Mouse (Mus musculus): ENCODE results near the gene Mtx1. TPM values are rescaled to one million over a fixed set of nuclear protein-coding genes. Genes with fewer than 3 reads are reported as not detected.
"Not testable (repeated sequence)": the region's sequence is repeated elsewhere in the genome, so short reads cannot be mapped to it uniquely, and the experiment has no call there.

The Mtx1 gene
- polyA plus RNA-seq, 1 experiment from 2014 or later: 127 TPM

GRCm38 (mm10) chr3:89161207-89161606 lies 65.7 kb downstream of the Mtx1 start:
- Histone ChIP-seq H3K4me1 (ENCODE audit: control insufficient read depth, insufficient read depth, low read length) (peaks cover 23% of the 10 kb centered on the region), H3K27me3 (ENCODE audit: control insufficient read depth, insufficient read depth, low read length) (peaks cover 12% of the 10 kb centered on the region)
- not testable (repeated sequence) for H3K36me3 ChIP-seq (ENCODE audit: control insufficient read depth, insufficient read depth); ATAC-seq (replicated peaks; ENCODE audit: extremely low read depth, insufficient read depth, low FRiP score); H3K9ac ChIP-seq (ENCODE audit: low read length); H3K4me2 ChIP-seq (ENCODE audit: low read depth, low read length); H3K27ac ChIP-seq (ENCODE audit: low read length); H3K9me3 ChIP-seq (replicated peaks; ENCODE audit: control insufficient read depth, low read length); H3K4me3 ChIP-seq (ENCODE audit: low read length)

- Histone ChIP-seq H3K9ac (ENCODE audit: low read length) (peak within 1 kb of the TSS; percentile 58), H3K36me3 (ENCODE audit: control insufficient read depth, insufficient read depth) (no peaks in the 10 kb centered on the region), H3K27me3 (ENCODE audit: control insufficient read depth, insufficient read depth, low read length) (peaks cover 12% of the 10 kb centered on the region), H3K4me3 (ENCODE audit: low read length) (peak within 1 kb of the TSS; percentile 66), H3K9me3 (replicated peaks; ENCODE audit: control insufficient read depth, low read length) (no peaks in the 10 kb centered on the region), H3K4me1 (ENCODE audit: control insufficient read depth, insufficient read depth, low read length) (peaks cover 13% of the 10 kb centered on the region), H3K4me2 (ENCODE audit: low read depth, low read length) (peak within 1 kb of the TSS; percentile 90), H3K27ac (ENCODE audit: low read length) (no peak within 1 kb of the TSS)
- under 1% methylated on average over 63 of the region's 66 CpGs for WGBS
- ATAC-seq (replicated peaks; ENCODE audit: extremely low read depth, insufficient read depth, low FRiP score): 0 out of 2 replicates have a peak, but pooled peaks have one; percentile 20
Measured at GRCm38 (mm10) chr3:89159616-89160344, 67.1 kb downstream of the Mtx1 start, which contains the start of gene Hcn3. TSS of gene Hcn3 (minus strand) at chr3:89160196.

- no peak overlapping the region for H3K9ac ChIP-seq (ENCODE audit: low read length)
- no peaks in the 10 kb centered on the region for H3K36me3 ChIP-seq (ENCODE audit: control insufficient read depth, insufficient read depth)
- 2% methylated on average over 13 of the region's 13 CpGs for WGBS
- H3K9me3 ChIP-seq (replicated peaks; ENCODE audit: control insufficient read depth, low read length): no peaks in the 10 kb centered on the region
- H3K4me1 ChIP-seq (ENCODE audit: control insufficient read depth, insufficient read depth, low read length): peaks cover 12% of the 10 kb centered on the region
- peaks cover 12% of the 10 kb centered on the region for H3K27me3 ChIP-seq (ENCODE audit: control insufficient read depth, insufficient read depth, low read length)
- peak overlapping the region; percentile 66 for H3K4me3 ChIP-seq (ENCODE audit: low read length)
- no peak overlapping the region for H3K27ac ChIP-seq (ENCODE audit: low read length)
- no peak for ATAC-seq (replicated peaks; ENCODE audit: extremely low read depth, insufficient read depth, low FRiP score)
- H3K4me2 ChIP-seq (ENCODE audit: low read depth, low read length): peak overlapping the region; percentile 90
Measured at GRCm38 (mm10) chr3:89159211-89159610, 67.7 kb downstream of the Mtx1 start.

MicroRNAs within 50 kb of the gene (microRNA counts, 519-probe panel; counts per million panel counts)
- microRNA mmu-miR-92b: 1,193 counts per million, percentile 6 among the panel's probes with 10 or more counts

Small RNA genes within 50 kb of the gene (microRNA-seq; reads per million reads assigned to microRNA genes)
- 327 reads per million, percentile 68 among the genes with 10 or more reads in this experiment for gene Mir92b

Other genes starting within 250 kb of the Mtx1 start
- gene Rusc1, start 133.8 kb downstream of the Mtx1 start, polyA plus RNA-seq (2015; fragmentation: Nextera tagmentation; extraction: Ambion mirVana): 8.1 and 10.2 TPM in 2 replicates
- gene Gm43738, start 126.0 kb downstream of the Mtx1 start, polyA plus RNA-seq (2015; fragmentation: Nextera tagmentation; extraction: Ambion mirVana): not detected in 2 replicates
- gene Fdps, start 125.1 kb downstream of the Mtx1 start, polyA plus RNA-seq (2015; fragmentation: Nextera tagmentation; extraction: Ambion mirVana): 103 and 116 TPM in 2 replicates
- gene Pklr, start 90.9 kb downstream of the Mtx1 start, polyA plus RNA-seq (2015; fragmentation: Nextera tagmentation; extraction: Ambion mirVana): 0.20 and 0.64 TPM in 2 replicates
- 0.70 and 0.76 TPM in 2 replicates for gene Hcn3, start 66.9 kb downstream of the Mtx1 start, polyA plus RNA-seq (2015; fragmentation: Nextera tagmentation; extraction: Ambion mirVana)
- gene Clk2, start 62.3 kb downstream of the Mtx1 start, polyA plus RNA-seq (2015; fragmentation: Nextera tagmentation; extraction: Ambion mirVana): 15.9 and 17.9 TPM in 2 replicates
- 89.5 and 93.9 TPM in 2 replicates for gene Scamp3, start 49.6 kb downstream of the Mtx1 start, polyA plus RNA-seq (2015; fragmentation: Nextera tagmentation; extraction: Ambion mirVana)
- gene Fam189b, start 43.9 kb downstream of the Mtx1 start, polyA plus RNA-seq (2015; fragmentation: Nextera tagmentation; extraction: Ambion mirVana): 17.7 TPM in 2 replicates
- gene Gba, start 24.2 kb downstream of the Mtx1 start, polyA plus RNA-seq (2015; fragmentation: Nextera tagmentation; extraction: Ambion mirVana): 33.2 and 33.3 TPM in 2 replicates
- gene Thbs3, start 11.9 kb downstream of the Mtx1 start, polyA plus RNA-seq (2015; fragmentation: Nextera tagmentation; extraction: Ambion mirVana): 24.0 TPM in 2 replicates
- gene Muc1, start 2.0 kb upstream of the Mtx1 start, polyA plus RNA-seq (2015; fragmentation: Nextera tagmentation; extraction: Ambion mirVana): 3.3 and 11.3 TPM in 2 replicates
- gene Krtcap2, start 18.9 kb upstream of the Mtx1 start, polyA plus RNA-seq (2015; fragmentation: Nextera tagmentation; extraction: Ambion mirVana): 202 and 234 TPM in 2 replicates
- 1.1 and 1.3 TPM in 2 replicates for gene Trim46, start 19.2 kb upstream of the Mtx1 start, polyA plus RNA-seq (2015; fragmentation: Nextera tagmentation; extraction: Ambion mirVana)
- 65.3 and 79.6 TPM in 2 replicates for gene Dpm3, start 32.3 kb upstream of the Mtx1 start, polyA plus RNA-seq (2015; fragmentation: Nextera tagmentation; extraction: Ambion mirVana)
- 44.8 and 51.1 TPM in 2 replicates for gene Slc50a1, start 43.5 kb upstream of the Mtx1 start, polyA plus RNA-seq (2015; fragmentation: Nextera tagmentation; extraction: Ambion mirVana)
- 34.4 and 45.5 TPM in 2 replicates for gene Efna1, start 54.1 kb upstream of the Mtx1 start, polyA plus RNA-seq (2015; fragmentation: Nextera tagmentation; extraction: Ambion mirVana)
- 0.89 and 1.1 TPM in 2 replicates for gene Efna3, start 95.9 kb upstream of the Mtx1 start, polyA plus RNA-seq (2015; fragmentation: Nextera tagmentation; extraction: Ambion mirVana)
- gene Efna4, start 110.9 kb upstream of the Mtx1 start, polyA plus RNA-seq (2015; fragmentation: Nextera tagmentation; extraction: Ambion mirVana): 5.2 and 7.3 TPM in 2 replicates
- 61.5 and 73.6 TPM in 2 replicates for gene Adam15, start 122.9 kb upstream of the Mtx1 start, polyA plus RNA-seq (2015; fragmentation: Nextera tagmentation; extraction: Ambion mirVana)
- not detected in 2 replicates for gene Dcst2, start 134.9 kb upstream of the Mtx1 start, polyA plus RNA-seq (2015; fragmentation: Nextera tagmentation; extraction: Ambion mirVana)
- gene Dcst1, start 138.2 kb upstream of the Mtx1 start, polyA plus RNA-seq (2015; fragmentation: Nextera tagmentation; extraction: Ambion mirVana): 0.06 and 0.21 TPM in 2 replicates
- gene Zbtb7b, start 167.7 kb upstream of the Mtx1 start, polyA plus RNA-seq (2015; fragmentation: Nextera tagmentation; extraction: Ambion mirVana): 1.7 and 2.6 TPM in 2 replicates
- gene Lenep, start 175.7 kb upstream of the Mtx1 start, polyA plus RNA-seq (2015; fragmentation: Nextera tagmentation; extraction: Ambion mirVana): 1.7 TPM in 1 of 2 replicates, not detected in the other
- gene Flad1, start 184.8 kb upstream of the Mtx1 start, polyA plus RNA-seq (2015; fragmentation: Nextera tagmentation; extraction: Ambion mirVana): 38.8 and 41.0 TPM in 2 replicates
- gene Cks1b, start 191.3 kb upstream of the Mtx1 start, polyA plus RNA-seq (2015; fragmentation: Nextera tagmentation; extraction: Ambion mirVana): 288 and 304 TPM in 2 replicates
- gene Shc1, start 191.4 kb upstream of the Mtx1 start, polyA plus RNA-seq (2015; fragmentation: Nextera tagmentation; extraction: Ambion mirVana): 67.7 and 72.3 TPM in 2 replicates
- 21.8 and 24.0 TPM in 2 replicates for gene Pygo2, start 203.1 kb upstream of the Mtx1 start, polyA plus RNA-seq (2015; fragmentation: Nextera tagmentation; extraction: Ambion mirVana)
- gene Pbxip1, start 209.6 kb upstream of the Mtx1 start, polyA plus RNA-seq (2015; fragmentation: Nextera tagmentation; extraction: Ambion mirVana): 67.5 and 74.8 TPM in 2 replicates
- gene Pmvk, start 227.5 kb upstream of the Mtx1 start, polyA plus RNA-seq (2015; fragmentation: Nextera tagmentation; extraction: Ambion mirVana): 51.5 and 59.3 TPM in 2 replicates